Mouse (Mus musculus) right cerebral cortex, postnatal 14 days (tissue): ENCODE measurements around the gene Hist1h2bm.
A peak's percentile ranks its signal among the peaks of the same experiment; 100 is the strongest.

Experiments used
- DNase-seq: peaks from one replicate; pipeline ENCODE4 v3.0.0; 2022

Gene Hist1h2bm

DNA sequence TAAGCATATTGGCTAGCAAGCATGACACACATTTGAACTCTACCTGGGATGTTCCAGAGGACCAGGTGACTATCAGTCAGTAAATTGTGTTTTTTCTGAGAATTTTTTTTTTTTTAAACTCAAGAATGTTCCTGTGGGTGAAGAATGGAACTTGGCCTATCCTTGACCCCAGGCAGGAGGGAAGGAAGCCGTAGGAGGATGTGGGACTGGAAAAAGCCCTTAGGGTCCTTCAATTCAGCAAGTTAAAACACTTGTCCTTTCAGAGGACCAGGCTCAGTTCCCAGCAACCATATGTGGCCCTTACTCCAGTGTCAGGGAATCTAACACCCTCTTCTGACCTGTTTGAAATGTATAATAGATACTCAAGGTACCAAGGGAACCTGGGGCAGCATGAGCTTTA lies 7.7 kb downstream of the Hist1h2bm start:
- no peak for DNase-seq

DNA sequence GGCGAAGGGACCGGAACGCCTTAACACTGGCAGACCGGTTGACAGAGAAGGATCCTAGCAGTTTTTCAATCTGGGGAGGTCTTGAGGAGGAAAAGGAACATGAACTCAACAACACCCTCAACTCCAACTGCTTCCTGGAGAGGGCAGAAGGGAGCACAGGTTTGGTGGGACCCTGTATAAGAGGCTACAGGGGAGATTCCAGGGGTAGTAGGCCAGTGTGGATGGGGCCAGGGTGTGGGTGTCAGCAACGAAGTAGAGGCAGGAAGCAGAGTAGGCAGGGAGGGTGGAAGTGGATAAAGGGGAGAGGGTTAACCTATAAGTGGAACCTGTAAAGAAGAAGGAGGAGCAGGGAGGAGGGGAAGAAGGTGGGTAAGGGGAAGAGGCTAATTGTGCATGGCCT lies 11.6 kb downstream of the Hist1h2bm start:
- no peak for DNase-seq

DNA sequence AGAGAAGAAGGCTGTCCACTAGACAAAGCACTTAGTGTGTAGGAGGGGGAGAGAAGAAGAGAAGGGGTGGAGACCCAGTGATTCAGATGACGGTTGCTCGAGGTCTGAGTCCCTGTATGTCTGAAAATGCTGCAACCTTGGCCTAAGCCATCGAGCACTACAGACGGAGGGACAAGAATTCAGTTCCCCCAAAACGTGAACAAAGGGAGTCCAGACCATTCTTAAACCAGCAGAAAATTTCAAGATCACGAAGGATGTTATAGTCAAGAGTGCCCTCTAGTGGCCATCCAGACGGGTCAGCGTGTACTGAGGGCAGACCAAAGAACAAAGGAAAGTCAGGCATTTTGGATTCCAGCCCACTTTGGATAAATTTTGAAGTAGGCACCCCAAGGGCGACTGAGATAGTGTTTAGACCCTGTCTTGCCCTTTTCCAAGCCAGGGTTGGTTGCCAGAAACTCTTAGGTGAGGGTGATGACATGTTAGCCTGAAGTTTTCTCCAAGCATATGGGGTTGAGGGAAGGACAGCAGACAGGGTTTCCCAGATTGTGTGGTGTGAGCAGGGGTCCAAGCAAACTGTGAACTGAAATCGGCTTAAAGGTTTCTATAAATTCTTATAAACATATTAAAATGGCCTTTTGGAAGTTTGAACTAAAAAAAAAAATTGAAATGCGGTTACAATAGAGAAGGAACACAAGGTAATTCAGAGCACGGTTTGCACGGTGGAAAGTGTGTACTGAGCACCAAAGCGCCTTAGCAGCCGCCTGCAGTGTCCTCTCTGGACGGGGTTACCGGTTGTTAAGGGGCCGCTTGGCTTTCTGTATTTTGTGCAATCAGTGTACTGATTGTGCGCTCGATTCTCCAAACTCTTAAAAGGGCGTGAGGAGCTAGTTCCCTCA lies 12.4 kb downstream of the Hist1h2bm start:
- DNase-seq, result peak; percentile 55

DNA sequence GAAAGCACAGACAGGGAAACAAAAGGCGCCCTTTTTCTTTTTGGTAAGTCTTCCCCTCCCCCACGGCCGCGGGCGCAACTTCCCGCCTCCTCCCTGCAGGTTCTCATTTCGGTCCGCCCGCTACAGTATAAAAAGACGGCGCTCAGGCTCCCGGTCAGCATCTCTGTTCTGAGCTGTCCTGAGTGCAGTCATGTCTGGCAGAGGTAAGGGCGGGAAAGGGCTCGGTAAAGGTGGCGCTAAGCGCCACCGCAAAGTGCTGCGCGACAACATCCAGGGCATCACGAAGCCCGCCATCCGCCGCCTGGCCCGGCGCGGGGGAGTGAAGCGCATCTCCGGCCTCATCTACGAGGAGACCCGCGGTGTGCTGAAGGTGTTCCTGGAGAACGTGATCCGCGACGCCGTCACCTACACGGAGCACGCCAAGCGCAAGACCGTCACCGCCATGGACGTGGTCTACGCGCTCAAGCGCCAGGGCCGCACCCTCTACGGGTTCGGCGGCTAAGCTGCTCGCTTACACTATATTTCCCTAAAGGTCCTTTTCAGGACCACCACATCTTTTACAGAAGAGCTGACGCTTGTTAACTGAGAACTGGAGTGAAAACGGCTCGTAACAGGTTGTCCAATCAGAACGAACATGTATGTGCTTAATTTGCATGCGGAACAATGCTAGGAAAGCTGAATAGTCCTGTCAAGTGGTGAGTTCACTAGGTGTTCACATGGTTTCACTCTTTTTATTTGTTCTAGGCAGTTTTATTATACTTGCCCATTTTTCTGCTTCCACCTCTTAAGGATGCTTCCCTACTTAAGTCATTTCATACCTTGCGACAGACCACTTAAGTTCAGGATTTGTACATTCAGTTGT lies 13.3 kb downstream of the Hist1h2bm start, which contains the start of gene Hist1h4j:
Hist1h4j (plus strand) TSS at position 159 of the 862 bp plus-strand sequence.
- peak; percentile 76 for DNase-seq

DNA sequence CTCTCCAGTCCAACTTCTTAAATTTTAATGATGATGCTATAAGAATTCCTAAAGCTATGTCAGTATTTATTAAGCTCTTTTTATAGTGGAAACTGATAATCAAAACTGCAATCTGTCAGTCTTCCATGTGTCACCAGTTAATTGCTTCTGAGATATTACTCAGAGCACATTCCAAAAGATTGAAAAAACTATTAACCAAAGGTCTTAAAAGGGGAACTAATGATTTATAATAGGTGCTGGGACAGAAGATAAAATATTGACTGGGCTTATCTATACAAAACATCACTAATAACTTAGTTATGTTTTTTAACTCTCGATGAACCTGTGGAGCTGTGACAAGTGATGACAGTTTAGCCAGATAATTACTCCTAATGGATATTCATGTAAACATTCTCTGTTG lies 23.2 kb downstream of the Hist1h2bm start:
- DNase-seq, result no peak

DNA sequence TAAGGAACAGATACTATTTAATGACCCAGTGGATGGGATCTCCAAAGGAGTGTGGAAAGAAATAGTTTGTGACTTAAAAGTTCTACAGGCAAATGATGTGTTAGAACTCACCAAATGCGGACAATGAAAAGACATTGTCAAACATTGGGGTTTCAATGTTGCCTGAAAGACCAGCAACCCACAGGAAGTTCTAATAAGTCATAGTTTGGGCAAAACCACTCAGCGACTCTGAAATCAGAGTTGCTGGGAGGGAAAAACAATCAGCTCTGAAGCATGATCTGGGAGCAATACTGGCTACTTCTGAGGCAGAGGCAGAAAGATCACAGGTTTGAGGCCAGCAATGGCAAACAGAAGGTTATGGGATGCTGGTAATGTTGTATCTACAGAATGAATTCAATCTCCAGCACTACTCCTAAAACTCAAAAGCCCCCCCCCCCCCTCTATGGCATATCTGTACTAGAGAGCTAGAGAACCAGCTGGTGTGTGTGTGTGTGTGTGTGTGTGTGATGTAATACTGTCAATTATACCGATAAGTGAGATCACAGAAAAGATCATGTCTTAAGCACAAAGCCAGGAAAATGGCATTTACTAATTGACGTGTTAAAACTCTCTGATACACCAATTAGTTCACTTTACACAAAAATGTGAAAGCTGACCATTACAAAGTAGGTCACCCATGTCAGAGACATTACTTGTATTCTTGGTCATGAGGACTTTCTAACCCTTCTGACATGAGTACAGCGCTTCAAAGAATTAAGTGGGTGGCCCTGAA lies 27.7 kb downstream of the Hist1h2bm start:
- DNase-seq, result no peak

GRCm38 (mm10) chr13:21750159-21751017 lies 28.5 kb downstream of the Hist1h2bm start, which contains the start of gene Hist1h4k:
Hist1h4k (minus strand) TSS chr13:21750505.
- DNase-seq, result peak; percentile 91

- DNase-seq, result no peak
Measured at GRCm38 (mm10) chr13:21751417-21751816, 29.6 kb downstream of the Hist1h2bm start.

- DNase-seq, result no peak
Measured at GRCm38 (mm10) chr13:21751827-21752226, 30.0 kb downstream of the Hist1h2bm start.

DNA sequence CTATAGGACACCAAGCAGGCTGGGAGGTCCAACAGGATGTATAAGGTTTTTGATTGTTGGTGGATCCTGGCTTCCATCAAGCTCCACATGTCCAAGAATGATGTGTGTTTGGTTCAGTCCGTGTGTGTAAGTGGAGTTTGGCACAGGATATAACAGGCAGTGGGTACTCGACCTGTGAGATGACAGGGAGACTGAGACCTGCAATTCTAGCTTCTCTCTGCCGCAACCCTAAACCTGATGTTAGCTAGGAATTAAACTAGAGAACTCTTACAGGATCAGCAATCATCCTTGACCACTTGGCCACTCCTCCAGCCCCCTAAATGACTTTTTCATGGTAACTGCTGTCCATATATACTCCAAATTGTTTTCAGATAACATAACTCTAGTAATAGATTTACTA lies 30.5 kb downstream of the Hist1h2bm start:
- no peak for DNase-seq

DNA sequence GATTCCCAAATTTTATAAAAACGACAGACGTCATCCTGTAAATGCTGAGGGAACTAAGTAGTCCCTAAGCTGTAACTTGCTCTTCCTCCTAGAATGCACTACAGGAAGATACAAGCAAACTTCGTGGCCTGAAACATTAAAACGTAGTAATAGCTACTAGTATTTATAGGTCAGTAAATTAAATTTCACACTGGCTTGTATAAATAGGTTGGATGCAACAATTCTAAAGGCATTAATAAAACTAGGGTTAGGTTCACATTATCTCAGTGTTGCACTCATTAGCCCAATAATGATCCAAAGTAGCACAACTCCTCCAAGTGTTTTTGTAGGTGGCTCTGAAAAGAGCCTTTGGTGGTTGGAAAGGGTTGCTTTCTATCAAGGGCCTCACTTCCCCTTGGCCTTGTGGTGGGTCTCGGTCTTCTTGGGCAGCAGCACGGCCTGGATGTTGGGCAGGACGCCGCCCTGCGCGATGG lies 31.2 kb downstream of the Hist1h2bm start:
- DNase-seq, result no peak

DNA sequence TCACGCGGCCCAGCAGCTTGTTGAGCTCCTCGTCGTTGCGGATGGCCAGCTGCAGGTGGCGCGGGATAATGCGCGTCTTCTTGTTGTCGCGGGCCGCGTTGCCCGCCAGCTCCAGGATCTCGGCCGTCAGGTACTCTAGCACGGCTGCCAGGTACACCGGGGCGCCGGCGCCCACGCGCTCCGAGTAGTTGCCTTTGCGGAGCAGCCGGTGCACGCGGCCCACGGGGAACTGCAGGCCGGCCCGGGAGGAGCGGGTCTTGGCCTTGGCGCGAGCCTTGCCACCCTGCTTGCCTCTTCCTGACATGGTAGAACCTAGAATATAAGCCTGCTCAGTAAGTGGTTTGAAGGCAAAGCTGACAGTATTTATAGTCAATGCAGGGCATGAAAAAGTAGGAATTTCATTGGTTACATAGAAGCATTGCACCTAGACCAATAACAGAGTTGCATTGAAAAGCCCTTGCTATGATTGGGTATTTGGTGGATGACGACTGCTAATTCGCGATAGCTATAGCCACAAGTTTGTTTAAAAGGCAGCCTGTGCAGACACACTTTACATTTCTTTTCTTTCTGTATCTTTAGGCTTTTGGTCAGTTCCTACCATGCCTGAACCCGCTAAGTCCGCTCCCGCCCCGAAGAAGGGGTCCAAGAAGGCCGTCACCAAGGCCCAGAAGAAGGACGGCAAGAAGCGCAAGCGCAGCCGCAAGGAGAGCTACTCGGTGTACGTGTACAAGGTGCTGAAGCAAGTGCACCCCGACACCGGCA lies 31.9 kb downstream of the Hist1h2bm start, which contains the start of the genes Hist1h2ak and Hist1h2bn:
Hist1h2ak (minus strand) TSS at position 304 of the 762 bp plus-strand sequence.
Hist1h2bn (plus strand) TSS at position 600 of the 762 bp plus-strand sequence.
- peak; percentile 19 for DNase-seq

GRCm38 (mm10) chr13:21754294-21755001 lies 32.6 kb downstream of the Hist1h2bm start:
- peak; percentile 29 for DNase-seq

DNA sequence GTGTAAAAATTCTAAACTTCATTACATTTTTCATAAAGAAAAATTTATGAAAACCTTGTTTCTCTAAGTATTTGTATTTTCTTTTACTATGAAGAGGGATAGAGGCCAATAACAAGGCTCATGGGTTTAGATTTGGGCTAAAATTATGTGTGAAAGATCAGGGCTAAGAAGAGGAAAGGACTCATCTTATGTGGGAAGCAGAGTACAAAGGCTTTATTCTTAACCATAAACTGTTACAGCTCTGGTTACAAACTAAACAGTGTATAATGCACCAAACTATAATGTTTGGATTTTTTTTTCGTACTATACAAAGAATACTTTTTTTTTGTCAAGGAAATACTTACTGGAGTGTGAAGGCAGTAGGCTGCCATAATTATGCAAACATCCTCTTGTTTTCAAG lies 33.9 kb downstream of the Hist1h2bm start:
- no peak for DNase-seq
